9 mouse cellular contexts compared by ENCODE assay signal in genomic region chr2:93142616-93143015, GRCm38 (mm10). TPM values are rescaled to one million over a fixed set of nuclear protein-coding genes. Genes with fewer than 3 reads are reported as not detected.
DNase-seq lines count a peak whose midpoint lies in the region; ATAC-seq and TF ChIP-seq lines count a peak whose summit lies in the region.
"Had no signal": no experiment of that assay in that cellular context is flagged by ENCODE, and none has a peak within 500 bp of the region (broad histone marks: within the 10 kb centered on the region; RNA-seq: fewer than 3 reads in every experiment).

No protein-coding gene starts in this region.

- ATAC-seq in stomach, embryonic 14.5 days (ENCODE audit: insufficient number of reproducible peaks, insufficient read depth, low FRiP score, low read depth) = no peak
- ATAC-seq in stomach, postnatal 0 days (ENCODE audit: low FRiP score, low TSS enrichment) = no peak
- ATAC-seq in kidney, postnatal 0 days (replicated peaks; ENCODE audit: low FRiP score, low read depth) = no peak
- no peak for ATAC-seq in frontal cortex, adult (ENCODE audit: low TSS enrichment)

- WGBS in cerebellum, adult 2 months = 49% methylated on average over 7 of the region's 7 CpGs
- 71% methylated on average over 7 of the region's 7 CpGs for WGBS in stomach, embryonic 14.5 days
- 61% methylated on average over 7 of the region's 7 CpGs for WGBS in stomach, postnatal 0 days
- WGBS in kidney, postnatal 0 days = 35% methylated on average over 7 of the region's 7 CpGs

- H3K4me3 ChIP-seq in cerebellum, adult 2 months (replicated peaks; ENCODE audit: insufficient read depth, low read depth, low read length) = no peak overlapping the region
- H3K4me3 ChIP-seq in stomach, embryonic 14.5 days (ENCODE audit: low read depth, low read length) = no peak overlapping the region
- no peak overlapping the region for H3K4me3 ChIP-seq in stomach, postnatal 0 days (ENCODE audit: low read depth, low read length)
- H3K4me3 ChIP-seq in kidney, postnatal 0 days (replicated peaks; ENCODE audit: low read depth, low read length) = no peak overlapping the region

- peaks cover 25% of the 10 kb centered on the region for H3K4me1 ChIP-seq in cerebellum, adult 2 months (ENCODE audit: control insufficient read depth, insufficient read depth, low read length)
- H3K4me1 ChIP-seq in stomach, embryonic 14.5 days (ENCODE audit: control insufficient read depth, insufficient read depth, low read length) = no peaks in the 10 kb centered on the region
- H3K4me1 ChIP-seq in stomach, postnatal 0 days (replicated peaks; ENCODE audit: control insufficient read depth, insufficient read depth) = no peaks in the 10 kb centered on the region
- H3K4me1 ChIP-seq in kidney, postnatal 0 days (replicated peaks; ENCODE audit: insufficient read depth, low read length) = no peaks in the 10 kb centered on the region

- peak; percentile 32 for DNase-seq in cerebellum, adult 2 months
- DNase-seq in cerebellum, adult 11 months = no peak
- no peak for DNase-seq in stomach, postnatal 0 days (ENCODE audit: low spot score)
- DNase-seq in kidney, postnatal 0 days (ENCODE audit: low spot score) = peak; percentile 37
- DNase-seq in right cerebral cortex, postnatal 4 days = no peak
- no peak for DNase-seq in spleen, adult 12 weeks (ENCODE audit: low spot score)

- no peak overlapping the region for H3K9ac ChIP-seq in stomach, embryonic 14.5 days (replicated peaks; ENCODE audit: low read depth, low read length)
- no peak overlapping the region for H3K9ac ChIP-seq in stomach, postnatal 0 days (ENCODE audit: low read length)
- H3K9ac ChIP-seq in kidney, postnatal 0 days (ENCODE audit: low read depth, low read length) = no peak overlapping the region
- H3K9ac ChIP-seq: liver, embryonic 14.5 days had no signal

- TF ChIP-seq CTCF in cerebellum, adult 2 months (IDR thresholded peaks at IDR 0.05; ENCODE audit: borderline replicate concordance, insufficient read depth, low read depth, low read length) = no peak
- no peak for TF ChIP-seq CTCF in stomach, postnatal 0 days (IDR thresholded peaks at IDR 0.05; ENCODE audit: low read depth)
- no peak for TF ChIP-seq CTCF in kidney, postnatal 0 days (IDR thresholded peaks at IDR 0.05; ENCODE audit: low read depth)

- TF ChIP-seq EP300 in stomach, postnatal 0 days (optimal IDR thresholded peaks at IDR 0.05) = no peak

- no peak overlapping the region for H3K4me2 ChIP-seq in stomach, embryonic 14.5 days (replicated peaks; ENCODE audit: low read depth, low read length)
- H3K4me2 ChIP-seq in stomach, postnatal 0 days (replicated peaks; ENCODE audit: low read depth) = no peak overlapping the region
- no peak overlapping the region for H3K4me2 ChIP-seq in kidney, postnatal 0 days (ENCODE audit: low read length)

- no peak overlapping the region for H3K27ac ChIP-seq in cerebellum, adult 2 months (ENCODE audit: insufficient read depth, low read length)
- H3K27ac ChIP-seq in stomach, embryonic 14.5 days (ENCODE audit: low read length) = peak overlapping the region; percentile 61; the same call in 1 of the 2 replicates
- no peak overlapping the region for H3K27ac ChIP-seq in stomach, postnatal 0 days (replicated peaks)
- peak overlapping the region; percentile 5; the same call in 1 of the 2 replicates for H3K27ac ChIP-seq in kidney, postnatal 0 days
- H3K27ac ChIP-seq: liver, embryonic 14.5 days had no signal

- no peak for TF ChIP-seq POLR2A in cerebellum, adult 2 months (IDR thresholded peaks at IDR 0.05; ENCODE audit: borderline replicate concordance, insufficient read depth, low read length)

- H3K9me3 ChIP-seq in stomach, embryonic 14.5 days (ENCODE audit: control insufficient read depth, low read depth, low read length) = no peaks in the 10 kb centered on the region
- H3K9me3 ChIP-seq in stomach, postnatal 0 days (ENCODE audit: control insufficient read depth, low read length) = no peaks in the 10 kb centered on the region
- H3K9me3 ChIP-seq in kidney, postnatal 0 days (replicated peaks; ENCODE audit: low read length) = no peaks in the 10 kb centered on the region

- no peaks in the 10 kb centered on the region for H3K36me3 ChIP-seq in stomach, embryonic 14.5 days (ENCODE audit: control insufficient read depth, insufficient read depth, low read length)
- no peaks in the 10 kb centered on the region for H3K36me3 ChIP-seq in stomach, postnatal 0 days (ENCODE audit: control insufficient read depth, insufficient read depth, low read length)
- H3K36me3 ChIP-seq in kidney, postnatal 0 days (ENCODE audit: insufficient read depth, low read length) = no peaks in the 10 kb centered on the region

- no peaks in the 10 kb centered on the region for H3K27me3 ChIP-seq in cerebellum, adult 2 months (ENCODE audit: control insufficient read depth, insufficient read depth, low read length)
- no peaks in the 10 kb centered on the region for H3K27me3 ChIP-seq in stomach, embryonic 14.5 days (ENCODE audit: control insufficient read depth, insufficient read depth, low read length)
- H3K27me3 ChIP-seq in stomach, postnatal 0 days (ENCODE audit: control insufficient read depth, insufficient read depth, low read length) = no peaks in the 10 kb centered on the region
- H3K27me3 ChIP-seq in kidney, postnatal 0 days (ENCODE audit: insufficient read depth, low read length) = no peaks in the 10 kb centered on the region

RNA-seq across cellular contexts. Expression of gene Trp53i11, which starts 44.7 kb away (rescaled TPM):
- polyA plus RNA-seq in cerebellum, adult 2 months (2012; rRNA removed) = 54.5 and 59.6 TPM in 2 replicates
- polyA plus RNA-seq in stomach, embryonic 14.5 days (2014; fragmentation: Nextera tagmentation; extraction: Ambion mirVana) = 54.6 and 56.6 TPM in 2 replicates
- 17.3 and 27.8 TPM in 2 replicates for polyA plus RNA-seq in stomach, postnatal 0 days (2015; fragmentation: Nextera tagmentation; extraction: Ambion mirVana)
- polyA plus RNA-seq in kidney, postnatal 0 days (2015; fragmentation: Nextera tagmentation; extraction: Ambion mirVana) = 24.9 and 28.3 TPM in 2 replicates

Comparison
In these comparisons a context has a peak if more than half of its experiments do, and no peak if none do; other contexts are left out.
1. DNase-seq: peak in cerebellum, adult 2 months (2 of 2) and kidney, postnatal 0 days (single experiment); none in cerebellum, adult 11 months (single experiment), stomach, postnatal 0 days (single experiment), right cerebral cortex, postnatal 4 days (single experiment) and spleen, adult 12 weeks (single experiment).
2. H3K27ac ChIP-seq: peak in stomach, embryonic 14.5 days (single experiment) and kidney, postnatal 0 days (single experiment); none in cerebellum, adult 2 months (single experiment) and stomach, postnatal 0 days (single experiment).